Mouse (Mus musculus): Measurements from ENCODE around the gene Hpd. TPM values are rescaled to one million over a fixed set of nuclear protein-coding genes. Genes with fewer than 3 reads are reported as not detected.
"Not testable (repeated sequence)": the region's sequence is repeated elsewhere in the genome, so short reads cannot be mapped to it uniquely, and the experiment has no call there.

Hpd gene
- polyA plus RNA-seq, 1 experiment from 2014 or later = not detected

- not testable (repeated sequence) for DNase-seq (ENCODE audit: low spot score); H3K27ac ChIP-seq; H3K36me3 ChIP-seq; H3K4me3 ChIP-seq; H3K27me3 ChIP-seq (ENCODE audit: low read depth, poor library complexity, severe bottlenecking); H3K4me1 ChIP-seq; H3K9me3 ChIP-seq (replicated peaks)
- 89% methylated on average over 6 of the region's 7 CpGs for WGBS
Measured at GRCm38 (mm10) chr5:123200816-123201522, 18.4 kb upstream of the Hpd start.

DNA sequence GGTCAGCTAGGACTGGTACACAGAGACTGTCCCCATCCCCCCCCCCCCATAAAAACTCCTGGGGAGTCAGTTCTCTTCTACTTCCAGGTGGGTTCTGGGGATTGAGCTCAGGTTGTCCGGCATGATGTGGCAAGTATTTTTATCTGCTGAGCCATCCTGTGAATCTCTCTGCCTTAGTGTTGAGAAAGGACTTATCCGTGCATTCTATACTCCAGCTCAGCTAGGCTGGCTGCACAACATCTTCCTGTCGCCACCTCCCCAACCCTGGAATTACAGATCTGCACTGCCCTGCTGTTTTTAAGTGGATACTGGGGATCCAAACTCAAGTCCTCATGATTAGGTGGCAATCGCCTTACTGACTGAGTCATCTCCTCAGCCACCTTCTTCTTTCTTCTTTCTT lies 16.0 kb upstream of the Hpd start:
- no peak for DNase-seq (ENCODE audit: low spot score)
- H3K4me3 ChIP-seq = no peak overlapping the region
- H3K36me3 ChIP-seq = no peaks in the 10 kb centered on the region
- no peaks in the 10 kb centered on the region for H3K27me3 ChIP-seq (ENCODE audit: low read depth, poor library complexity, severe bottlenecking)
- WGBS = 92% methylated on average over 4 of the region's 4 CpGs
- H3K27ac ChIP-seq = no peak overlapping the region
- no peaks in the 10 kb centered on the region for H3K9me3 ChIP-seq (replicated peaks)
- H3K4me1 ChIP-seq = no peaks in the 10 kb centered on the region

DNA sequence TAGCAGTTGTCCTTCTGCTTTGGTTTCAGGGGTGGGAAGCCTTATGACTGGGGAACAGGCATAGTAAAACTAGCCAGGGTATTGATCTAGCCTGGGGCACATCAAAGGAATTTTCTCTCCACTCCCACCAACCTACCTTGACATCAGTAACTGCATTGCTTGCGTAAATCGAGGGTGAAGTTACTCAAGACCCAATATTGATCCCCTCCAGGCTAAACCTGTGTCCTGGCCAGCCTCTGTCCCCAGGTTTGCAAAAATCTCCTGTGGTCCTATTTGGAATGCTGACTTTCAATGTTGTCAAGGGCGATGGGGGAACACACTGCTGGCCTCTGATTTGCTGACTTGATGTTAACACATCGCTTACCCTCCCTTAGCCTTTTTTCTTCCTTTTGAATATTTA lies 14.2 kb upstream of the Hpd start:
- H3K27me3 ChIP-seq (ENCODE audit: low read depth, poor library complexity, severe bottlenecking) = no peaks in the 10 kb centered on the region
- H3K36me3 ChIP-seq = no peaks in the 10 kb centered on the region
- 79% methylated on average over 4 of the region's 4 CpGs for WGBS
- no peaks in the 10 kb centered on the region for H3K9me3 ChIP-seq (replicated peaks)
- no peaks in the 10 kb centered on the region for H3K4me1 ChIP-seq
- DNase-seq (ENCODE audit: low spot score) = no peak
- H3K27ac ChIP-seq = no peak overlapping the region
- no peak overlapping the region for H3K4me3 ChIP-seq

DNA sequence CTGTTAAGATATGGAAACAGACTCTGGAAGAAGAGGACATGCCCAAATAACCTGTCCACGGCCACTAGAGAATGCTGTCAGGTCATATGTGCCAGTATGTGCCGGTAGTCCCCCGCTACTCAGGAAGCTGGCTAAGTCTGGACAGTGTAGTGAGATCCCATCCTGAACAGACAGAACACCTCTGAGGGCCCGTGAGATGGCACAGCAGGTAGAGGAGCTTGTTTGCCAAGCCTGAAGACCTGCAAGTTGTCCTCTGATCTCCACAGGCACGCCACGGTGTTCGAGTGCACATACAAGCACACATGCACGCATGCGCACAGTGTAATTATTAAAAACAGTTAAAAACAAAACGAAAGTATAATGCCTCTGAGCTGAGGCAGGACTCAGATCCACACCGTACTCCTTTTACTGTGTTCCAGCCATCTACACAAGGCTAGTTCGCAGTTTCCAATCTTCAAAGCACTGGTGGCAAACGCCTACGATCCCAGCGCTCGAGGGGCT lies 13.0 kb upstream of the Hpd start:
- 90% methylated on average over 16 of the region's 16 CpGs for WGBS
- Histone ChIP-seq H3K4me3 (no peak overlapping the region), H3K27ac (no peak overlapping the region), H3K36me3 (no peaks in the 10 kb centered on the region), H3K27me3 (ENCODE audit: low read depth, poor library complexity, severe bottlenecking) (no peaks in the 10 kb centered on the region), H3K4me1 (no peaks in the 10 kb centered on the region), H3K9me3 (replicated peaks) (no peaks in the 10 kb centered on the region)
- DNase-seq (ENCODE audit: low spot score) = no peak

GRCm38 (mm10) chr5:123194856-123195255 lies 12.3 kb upstream of the Hpd start:
- H3K9me3 ChIP-seq (replicated peaks) = no peaks in the 10 kb centered on the region
- H3K27ac ChIP-seq = no peak overlapping the region
- no peak for DNase-seq (ENCODE audit: low spot score)
- no peak overlapping the region for H3K4me3 ChIP-seq
- WGBS = 95% methylated on average over 6 of the region's 6 CpGs
- no peaks in the 10 kb centered on the region for H3K4me1 ChIP-seq
- H3K27me3 ChIP-seq (ENCODE audit: low read depth, poor library complexity, severe bottlenecking) = no peaks in the 10 kb centered on the region
- H3K36me3 ChIP-seq = no peaks in the 10 kb centered on the region

- 83% methylated on average over 5 of the region's 5 CpGs for WGBS
- Histone ChIP-seq H3K36me3 (no peaks in the 10 kb centered on the region), H3K27ac (no peak overlapping the region), H3K4me3 (no peak overlapping the region), H3K27me3 (ENCODE audit: low read depth, poor library complexity, severe bottlenecking) (no peaks in the 10 kb centered on the region), H3K9me3 (replicated peaks) (no peaks in the 10 kb centered on the region), H3K4me1 (no peaks in the 10 kb centered on the region)
- peak; percentile 10 for DNase-seq (ENCODE audit: low spot score)
Measured at GRCm38 (mm10) chr5:123193436-123193835, 10.9 kb upstream of the Hpd start.

GRCm38 (mm10) chr5:123192606-123193150 lies 10.2 kb upstream of the Hpd start:
- no peaks in the 10 kb centered on the region for H3K27me3 ChIP-seq (ENCODE audit: low read depth, poor library complexity, severe bottlenecking)
- no peaks in the 10 kb centered on the region for H3K4me1 ChIP-seq
- WGBS = 59% methylated on average over 9 of the region's 9 CpGs
- H3K9me3 ChIP-seq (replicated peaks) = no peaks in the 10 kb centered on the region
- no peak overlapping the region for H3K27ac ChIP-seq
- H3K4me3 ChIP-seq = no peak overlapping the region
- DNase-seq (ENCODE audit: low spot score) = peak; percentile 15
- no peaks in the 10 kb centered on the region for H3K36me3 ChIP-seq

- H3K36me3 ChIP-seq = no peaks in the 10 kb centered on the region
- no peak for DNase-seq (ENCODE audit: low spot score)
- no peak overlapping the region for H3K27ac ChIP-seq
- WGBS = 87% methylated on average over 6 of the region's 6 CpGs
- H3K9me3 ChIP-seq (replicated peaks) = no peaks in the 10 kb centered on the region
- H3K27me3 ChIP-seq (ENCODE audit: low read depth, poor library complexity, severe bottlenecking) = no peaks in the 10 kb centered on the region
- no peak overlapping the region for H3K4me3 ChIP-seq
- no peaks in the 10 kb centered on the region for H3K4me1 ChIP-seq
Measured at GRCm38 (mm10) chr5:123191427-123191826, 8.9 kb upstream of the Hpd start.

DNA sequence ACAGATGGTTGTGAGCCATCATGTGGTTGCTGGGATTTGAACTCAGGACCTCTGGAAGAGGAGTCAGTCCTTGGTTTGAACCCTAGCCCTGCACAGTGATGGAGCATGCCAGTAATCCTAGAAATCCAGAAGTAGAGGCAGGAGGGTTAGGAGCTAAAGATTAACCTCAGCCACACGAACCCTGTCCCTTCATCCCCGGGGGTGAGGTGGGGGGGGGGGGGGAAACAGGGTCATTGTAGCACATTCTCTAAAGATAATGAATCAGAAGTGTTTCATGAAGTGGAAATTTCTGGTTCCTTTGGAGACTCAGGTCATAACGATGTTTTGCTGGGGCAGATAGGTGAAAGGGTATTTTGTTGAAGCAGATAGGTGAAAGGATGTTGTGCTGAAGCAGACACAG lies 8.4 kb upstream of the Hpd start:
- no peak overlapping the region for H3K27ac ChIP-seq
- no peaks in the 10 kb centered on the region for H3K9me3 ChIP-seq (replicated peaks)
- no peaks in the 10 kb centered on the region for H3K4me1 ChIP-seq
- DNase-seq (ENCODE audit: low spot score) = no peak
- WGBS = 82% methylated on average over 3 of the region's 3 CpGs
- H3K4me3 ChIP-seq = no peak overlapping the region
- H3K27me3 ChIP-seq (ENCODE audit: low read depth, poor library complexity, severe bottlenecking) = no peaks in the 10 kb centered on the region
- H3K36me3 ChIP-seq = no peaks in the 10 kb centered on the region

GRCm38 (mm10) chr5:123187306-123187705 lies 4.8 kb upstream of the Hpd start:
- H3K27me3 ChIP-seq (ENCODE audit: low read depth, poor library complexity, severe bottlenecking) = 0 out of 2 replicates have a peak, but pooled peaks cover 5% of the 10 kb centered on the region
- H3K36me3 ChIP-seq = no peaks in the 10 kb centered on the region
- 92% methylated on average over 3 of the region's 3 CpGs for WGBS
- H3K4me1 ChIP-seq = no peaks in the 10 kb centered on the region
- H3K4me3 ChIP-seq = no peak overlapping the region
- H3K9me3 ChIP-seq (replicated peaks) = no peaks in the 10 kb centered on the region
- DNase-seq (ENCODE audit: low spot score) = no peak
- no peak overlapping the region for H3K27ac ChIP-seq

DNA sequence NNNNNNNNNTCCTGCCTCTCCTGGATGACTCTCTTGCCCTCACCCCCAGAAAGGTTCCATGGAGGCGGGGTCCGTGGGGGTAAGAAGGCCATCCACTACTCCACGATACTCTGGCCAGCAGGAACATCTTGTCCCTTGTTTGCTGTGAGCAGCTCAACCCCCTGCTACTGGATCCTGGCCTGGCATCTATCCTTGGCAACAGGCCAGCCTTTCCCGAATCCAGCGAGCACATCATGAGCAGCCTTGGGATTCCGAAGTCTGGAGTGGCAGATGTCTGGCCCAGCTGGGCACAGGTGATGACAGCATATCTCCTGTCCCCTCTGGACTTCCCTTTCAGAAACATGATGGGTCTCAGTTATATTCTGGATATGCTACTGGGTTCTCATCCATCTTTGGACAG lies 3.4 kb upstream of the Hpd start:
- H3K4me1 ChIP-seq = no peaks in the 10 kb centered on the region
- no peak for DNase-seq (ENCODE audit: low spot score)
- no peaks in the 10 kb centered on the region for H3K9me3 ChIP-seq (replicated peaks)
- H3K27me3 ChIP-seq (ENCODE audit: low read depth, poor library complexity, severe bottlenecking) = 0 out of 2 replicates have a peak, but pooled peaks cover 5% of the 10 kb centered on the region
- H3K27ac ChIP-seq = no peak overlapping the region
- WGBS = 89% methylated on average over 6 of the region's 6 CpGs
- H3K4me3 ChIP-seq = no peak overlapping the region
- H3K36me3 ChIP-seq = no peaks in the 10 kb centered on the region

- H3K4me3 ChIP-seq = no peak overlapping the region
- DNase-seq (ENCODE audit: low spot score) = no peak
- H3K27ac ChIP-seq = no peak overlapping the region
- no peaks in the 10 kb centered on the region for H3K9me3 ChIP-seq (replicated peaks)
- no peaks in the 10 kb centered on the region for H3K36me3 ChIP-seq
- no peaks in the 10 kb centered on the region for H3K4me1 ChIP-seq
- 0 out of 2 replicates have a peak, but pooled peaks cover 5% of the 10 kb centered on the region for H3K27me3 ChIP-seq (ENCODE audit: low read depth, poor library complexity, severe bottlenecking)
- WGBS = 79% methylated on average over 6 of the region's 6 CpGs
Measured at GRCm38 (mm10) chr5:123181536-123181935, 991 bp downstream of the Hpd start.

DNA sequence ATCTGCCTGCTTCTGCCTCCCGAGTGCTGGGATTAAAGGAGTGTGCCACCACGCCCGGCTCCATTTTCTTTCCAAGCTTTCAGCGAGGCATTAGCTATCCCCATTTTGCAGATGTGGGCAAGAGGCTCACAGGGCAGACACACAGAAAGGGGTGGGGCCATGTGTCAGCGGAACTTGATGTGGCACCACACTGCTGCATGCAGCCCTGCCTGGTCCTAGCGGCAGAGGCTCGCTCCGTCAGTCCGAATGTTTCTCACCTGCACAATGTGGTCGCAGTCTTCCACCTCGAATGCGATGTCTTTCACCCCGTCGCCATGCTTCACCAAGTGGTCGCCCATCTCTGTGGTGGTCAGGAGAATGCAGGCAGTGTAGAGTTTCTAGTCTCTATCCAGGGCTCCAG lies 2.1 kb downstream of the Hpd start:
- H3K27me3 ChIP-seq (ENCODE audit: low read depth, poor library complexity, severe bottlenecking) = 0 out of 2 replicates have a peak, but pooled peaks cover 5% of the 10 kb centered on the region
- DNase-seq (ENCODE audit: low spot score) = no peak
- no peaks in the 10 kb centered on the region for H3K9me3 ChIP-seq (replicated peaks)
- H3K4me1 ChIP-seq = no peaks in the 10 kb centered on the region
- H3K36me3 ChIP-seq = no peaks in the 10 kb centered on the region
- H3K4me3 ChIP-seq = no peak overlapping the region
- no peak overlapping the region for H3K27ac ChIP-seq
- 89% methylated on average over 15 of the region's 15 CpGs for whole genome bisulfite sequencing

All from limb, embryonic 10.5 days (tissue).